Mouse (Mus musculus): ENCODE results near the gene Btbd3. TPM values are rescaled to one million over a fixed set of nuclear protein-coding genes. Genes with fewer than 3 reads are reported as not detected.

Btbd3 gene
- total and polyA plus RNA-seq, 3 experiments = 0.11 TPM; not detected in 2

DNA sequence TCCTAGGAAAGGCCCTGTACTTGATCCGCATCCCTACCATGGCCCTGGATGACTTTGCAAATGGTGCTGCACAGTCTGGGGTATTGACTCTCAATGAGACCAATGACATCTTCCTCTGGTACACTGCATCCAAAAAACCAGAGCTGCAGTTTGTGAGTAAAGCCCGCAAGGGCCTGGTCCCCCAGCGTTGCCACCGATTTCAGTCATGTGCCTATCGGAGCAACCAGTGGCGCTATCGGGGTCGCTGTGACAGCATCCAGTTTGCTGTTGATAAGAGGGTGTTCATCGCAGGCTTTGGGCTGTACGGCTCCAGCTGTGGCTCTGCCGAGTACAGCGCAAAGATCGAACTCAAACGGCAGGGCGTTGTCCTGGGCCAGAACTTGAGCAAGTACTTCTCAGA is 27.5 kb downstream of the Btbd3 start:
- TF ChIP-seq CTCF (IDR thresholded peaks at IDR 0.05; ENCODE audit: low read depth, low read length) = no peak
- no peak for TF ChIP-seq TAL1 (conservative IDR thresholded peaks at IDR 0.05; ENCODE audit: low read depth, low read length)
- TF ChIP-seq GATA1 (IDR thresholded peaks at IDR 0.05; ENCODE audit: borderline replicate concordance, low read length) = no peak
- no peak for TF ChIP-seq GATA2 (IDR thresholded peaks at IDR 0.05; ENCODE audit: borderline replicate concordance, low read depth, low read length)
- no peak for TF ChIP-seq POLR2AphosphoS5 (IDR thresholded peaks at IDR 0.05; ENCODE audit: insufficient replicate concordance, low read depth, low read length)
- Histone ChIP-seq H3K36me3 (replicated peaks) (no peaks in the 10 kb centered on the region), H3K27me3 (ENCODE audit: insufficient read depth, low read length) (no peaks in the 10 kb centered on the region), H3K4me1 (ENCODE audit: insufficient read depth, low read depth, low read length) (no peaks in the 10 kb centered on the region), H3K4me3 (ENCODE audit: low read depth, low read length) (no peak overlapping the region), H3K9me3 (replicated peaks) (peaks cover 38% of the 10 kb centered on the region)
- no peak for DNase-seq (ENCODE audit: low spot score)
- ATAC-seq (ENCODE audit: extremely low read depth, insufficient number of reproducible peaks, low FRiP score, poor library complexity, severe bottlenecking) = no peak

GRCm38 (mm10) chr2:138285811-138286210 is 29.4 kb downstream of the Btbd3 start:
- Histone ChIP-seq H3K4me1 (ENCODE audit: insufficient read depth, low read depth, low read length) (no peaks in the 10 kb centered on the region), H3K27me3 (ENCODE audit: insufficient read depth, low read length) (no peaks in the 10 kb centered on the region), H3K36me3 (replicated peaks) (no peaks in the 10 kb centered on the region), H3K4me3 (ENCODE audit: low read depth, low read length) (no peak overlapping the region), H3K9me3 (replicated peaks) (peaks cover 31% of the 10 kb centered on the region)
- no peak for ATAC-seq (ENCODE audit: extremely low read depth, insufficient number of reproducible peaks, low FRiP score, poor library complexity, severe bottlenecking)
- DNase-seq (ENCODE audit: low spot score) = no peak
- no peak for TF ChIP-seq GATA2 (IDR thresholded peaks at IDR 0.05; ENCODE audit: borderline replicate concordance, low read depth, low read length)
- no peak for TF ChIP-seq CTCF (IDR thresholded peaks at IDR 0.05; ENCODE audit: low read depth, low read length)
- TF ChIP-seq POLR2AphosphoS5 (IDR thresholded peaks at IDR 0.05; ENCODE audit: insufficient replicate concordance, low read depth, low read length) = no peak
- TF ChIP-seq GATA1 (IDR thresholded peaks at IDR 0.05; ENCODE audit: borderline replicate concordance, low read length) = no peak
- TF ChIP-seq TAL1 (conservative IDR thresholded peaks at IDR 0.05; ENCODE audit: low read depth, low read length) = no peak

DNA sequence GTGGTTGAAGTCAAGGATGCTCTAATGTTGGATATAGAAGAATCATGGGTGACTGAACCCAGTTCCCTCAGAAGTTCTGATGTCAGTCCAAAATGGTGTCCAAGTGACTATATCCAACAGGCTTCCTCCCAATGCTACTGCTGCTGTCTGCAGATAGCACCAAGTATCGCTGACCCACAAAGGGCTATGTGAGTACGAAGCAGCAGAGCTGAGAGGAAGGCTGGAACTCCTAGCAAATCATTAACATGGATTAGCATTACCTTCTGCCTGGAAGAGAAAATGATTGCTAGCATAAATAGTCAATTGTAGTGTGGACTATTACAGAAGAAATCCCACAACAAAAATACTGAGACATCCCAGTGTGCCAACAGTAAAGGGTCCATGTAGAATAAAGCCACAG is 33.8 kb downstream of the Btbd3 start:
- Histone ChIP-seq H3K4me1 (ENCODE audit: insufficient read depth, low read depth, low read length) (no peaks in the 10 kb centered on the region), H3K36me3 (replicated peaks) (no peaks in the 10 kb centered on the region), H3K9me3 (replicated peaks) (peaks cover 24% of the 10 kb centered on the region), H3K4me3 (ENCODE audit: low read depth, low read length) (no peak overlapping the region), H3K27me3 (ENCODE audit: insufficient read depth, low read length) (no peaks in the 10 kb centered on the region)
- ATAC-seq (ENCODE audit: extremely low read depth, insufficient number of reproducible peaks, low FRiP score, poor library complexity, severe bottlenecking) = no peak
- DNase-seq (ENCODE audit: low spot score) = no peak
- TF ChIP-seq CTCF (IDR thresholded peaks at IDR 0.05; ENCODE audit: low read depth, low read length) = no peak
- no peak for TF ChIP-seq POLR2AphosphoS5 (IDR thresholded peaks at IDR 0.05; ENCODE audit: insufficient replicate concordance, low read depth, low read length)
- TF ChIP-seq GATA2 (IDR thresholded peaks at IDR 0.05; ENCODE audit: borderline replicate concordance, low read depth, low read length) = no peak
- TF ChIP-seq TAL1 (conservative IDR thresholded peaks at IDR 0.05; ENCODE audit: low read depth, low read length) = no peak
- no peak for TF ChIP-seq GATA1 (IDR thresholded peaks at IDR 0.05; ENCODE audit: borderline replicate concordance, low read length)

GRCm38 (mm10) chr2:138294286-138294685 is 37.9 kb downstream of the Btbd3 start:
- no peak for DNase-seq (ENCODE audit: low spot score)
- Histone ChIP-seq H3K36me3 (replicated peaks) (no peaks in the 10 kb centered on the region), H3K9me3 (replicated peaks) (peaks cover 25% of the 10 kb centered on the region), H3K27me3 (ENCODE audit: insufficient read depth, low read length) (no peaks in the 10 kb centered on the region), H3K4me1 (ENCODE audit: insufficient read depth, low read depth, low read length) (no peaks in the 10 kb centered on the region), H3K4me3 (ENCODE audit: low read depth, low read length) (no peak overlapping the region)
- no peak for ATAC-seq (ENCODE audit: extremely low read depth, insufficient number of reproducible peaks, low FRiP score, poor library complexity, severe bottlenecking)
- TF ChIP-seq TAL1 (conservative IDR thresholded peaks at IDR 0.05; ENCODE audit: low read depth, low read length) (no peak), GATA2 (IDR thresholded peaks at IDR 0.05; ENCODE audit: borderline replicate concordance, low read depth, low read length) (no peak), POLR2AphosphoS5 (IDR thresholded peaks at IDR 0.05; ENCODE audit: insufficient replicate concordance, low read depth, low read length) (no peak), CTCF (IDR thresholded peaks at IDR 0.05; ENCODE audit: low read depth, low read length) (no peak), GATA1 (IDR thresholded peaks at IDR 0.05; ENCODE audit: borderline replicate concordance, low read length) (no peak)

GRCm38 (mm10) chr2:138306236-138306635 is 49.9 kb downstream of the Btbd3 start:
- no peak for ATAC-seq (ENCODE audit: extremely low read depth, insufficient number of reproducible peaks, low FRiP score, poor library complexity, severe bottlenecking)
- no peak overlapping the region for H3K4me3 ChIP-seq (ENCODE audit: low read depth, low read length)
- no peak for DNase-seq (ENCODE audit: low spot score)
- no peaks in the 10 kb centered on the region for H3K4me1 ChIP-seq (ENCODE audit: insufficient read depth, low read depth, low read length)
- no peaks in the 10 kb centered on the region for H3K36me3 ChIP-seq (replicated peaks)
- H3K9me3 ChIP-seq (replicated peaks) = 0 out of 2 replicates have a peak, but pooled peaks cover 8% of the 10 kb centered on the region
- no peaks in the 10 kb centered on the region for H3K27me3 ChIP-seq (ENCODE audit: insufficient read depth, low read length)
- TF ChIP-seq CTCF (IDR thresholded peaks at IDR 0.05; ENCODE audit: low read depth, low read length) (no peak), GATA1 (IDR thresholded peaks at IDR 0.05; ENCODE audit: borderline replicate concordance, low read length) (no peak), GATA2 (IDR thresholded peaks at IDR 0.05; ENCODE audit: borderline replicate concordance, low read depth, low read length) (no peak), TAL1 (conservative IDR thresholded peaks at IDR 0.05; ENCODE audit: low read depth, low read length) (no peak), POLR2AphosphoS5 (IDR thresholded peaks at IDR 0.05; ENCODE audit: insufficient replicate concordance, low read depth, low read length) (no peak)

- Histone ChIP-seq H3K27me3 (ENCODE audit: insufficient read depth, low read length) (no peaks in the 10 kb centered on the region), H3K4me1 (ENCODE audit: insufficient read depth, low read depth, low read length) (no peaks in the 10 kb centered on the region), H3K4me3 (ENCODE audit: low read depth, low read length) (no peak overlapping the region), H3K9me3 (replicated peaks) (peaks cover 24% of the 10 kb centered on the region), H3K36me3 (replicated peaks) (no peaks in the 10 kb centered on the region)
- TF ChIP-seq TAL1 (conservative IDR thresholded peaks at IDR 0.05; ENCODE audit: low read depth, low read length) (no peak), CTCF (IDR thresholded peaks at IDR 0.05; ENCODE audit: low read depth, low read length) (no peak)
- ATAC-seq (ENCODE audit: extremely low read depth, insufficient number of reproducible peaks, low FRiP score, poor library complexity, severe bottlenecking) (no peak), DNase-seq (ENCODE audit: low spot score) (no peak)
Observed at GRCm38 (mm10) chr2:138315644-138316043, 59.3 kb downstream of the Btbd3 start.

- H3K4me1 ChIP-seq (ENCODE audit: insufficient read depth, low read depth, low read length) = no peaks in the 10 kb centered on the region
- no peak overlapping the region for H3K4me3 ChIP-seq (ENCODE audit: low read depth, low read length)
- no peaks in the 10 kb centered on the region for H3K36me3 ChIP-seq (replicated peaks)
- H3K9me3 ChIP-seq (replicated peaks) = peaks cover 24% of the 10 kb centered on the region
- TF ChIP-seq POLR2AphosphoS5 (IDR thresholded peaks at IDR 0.05; ENCODE audit: insufficient replicate concordance, low read depth, low read length) (no peak), GATA2 (IDR thresholded peaks at IDR 0.05; ENCODE audit: borderline replicate concordance, low read depth, low read length) (no peak), GATA1 (IDR thresholded peaks at IDR 0.05; ENCODE audit: borderline replicate concordance, low read length) (no peak), TAL1 (conservative IDR thresholded peaks at IDR 0.05; ENCODE audit: low read depth, low read length) (no peak), CTCF (IDR thresholded peaks at IDR 0.05; ENCODE audit: low read depth, low read length) (no peak)
- DNase-seq (ENCODE audit: low spot score) (no peak), ATAC-seq (ENCODE audit: extremely low read depth, insufficient number of reproducible peaks, low FRiP score, poor library complexity, severe bottlenecking) (no peak)
- no peaks in the 10 kb centered on the region for H3K27me3 ChIP-seq (ENCODE audit: insufficient read depth, low read length)
Observed at GRCm38 (mm10) chr2:138320408-138320807, 64.0 kb downstream of the Btbd3 start.

All from G1E (cell line).